Mouse (Mus musculus) spleen, adult 2 months (tissue): Measurements from ENCODE around the gene Zg16.

Source experiments
- CTCF ChIP-seq: fragments of 200-500 bp; IDR thresholded peaks from 2 replicates; pipeline ENCODE4 v1.5.1; 2011; ENCODE audit warnings: mild to moderate bottlenecking, inconsistent platforms; ENCODE audit not compliant: insufficient read depth, insufficient read length, insufficient replicate concordance; ENCODE audit errors: extremely low read depth
- POLR2A ChIP-seq: fragments of 200-500 bp; IDR thresholded peaks from 2 replicates; pipeline ENCODE4 v1.6.1; 2011; ENCODE audit warnings: low read depth, low read length, inconsistent platforms

DNA sequence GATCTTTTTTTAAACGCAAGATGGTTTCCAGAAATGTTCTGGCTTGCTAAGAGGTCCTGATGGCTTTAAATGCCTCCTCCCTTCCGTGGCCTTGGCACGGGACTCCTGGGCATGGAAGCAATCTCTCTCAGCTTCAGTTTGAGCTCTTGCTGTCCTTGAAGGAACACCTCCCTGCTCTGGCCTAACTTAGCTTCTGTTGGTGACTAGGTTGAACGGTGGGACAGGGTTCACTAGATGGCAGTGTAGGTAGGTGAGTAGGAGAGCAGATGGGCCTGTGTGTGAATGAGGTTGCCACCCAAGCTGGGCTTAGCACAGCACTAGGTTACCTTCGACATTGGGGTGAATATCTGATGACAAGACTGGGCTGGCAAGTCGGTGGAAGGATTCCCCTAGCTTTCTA, 16.8 kb upstream of the Zg16 start:
- no peak for TF ChIP-seq CTCF
- TF ChIP-seq POLR2A, result no peak
